Mouse (Mus musculus): ENCODE results near the gene Krt19. TPM values are rescaled to one million over a fixed set of nuclear protein-coding genes. Genes with fewer than 3 reads are reported as not detected.

The Krt19 gene
- 253 and 264 TPM in 2 replicates for polyA plus RNA-seq (2015; fragmentation: Nextera tagmentation; extraction: Ambion mirVana)

- Histone ChIP-seq H3K4me3 (no peak within 1 kb of the TSS), H3K4me2 (no peak within 1 kb of the TSS), H3K36me3 (no peaks in the 10 kb centered on the region), H3K9me3 (no peaks in the 10 kb centered on the region), H3K9ac (no peak within 1 kb of the TSS), H3K4me1 (peaks cover 11% of the 10 kb centered on the region; the same call in 1 of the 2 replicates), H3K27me3 (peaks cover 15% of the 10 kb centered on the region), H3K27ac (no peak within 1 kb of the TSS)
- ATAC-seq (ENCODE audit: borderline replicate concordance, extremely low read depth, low FRiP score, low TSS enrichment), result no peak
- WGBS, result 44% methylated on average over 9 of the region's 9 CpGs
Observed at GRCm38 (mm10) chr11:100148615-100149330, at the start of gene Krt19. Gene Krt19, minus strand, starts transcription at chr11:100148665.

- Histone ChIP-seq H3K4me3 (no peak within 1 kb of the TSS), H3K9me3 (no peaks in the 10 kb centered on the region), H3K4me2 (no peak within 1 kb of the TSS), H3K36me3 (no peaks in the 10 kb centered on the region), H3K9ac (no peak within 1 kb of the TSS), H3K27ac (no peak within 1 kb of the TSS), H3K4me1 (no peaks in the 10 kb centered on the region), H3K27me3 (no peaks in the 10 kb centered on the region)
- no peak for ATAC-seq (ENCODE audit: borderline replicate concordance, extremely low read depth, low FRiP score, low TSS enrichment)
- 28% methylated on average over 9 of the region's 9 CpGs for whole genome bisulfite sequencing
Observed at GRCm38 (mm10) chr11:100192992-100193391, 44.5 kb upstream of the Krt19 start, which contains the start of gene Krt9. Gene Krt9, minus strand, starts transcription at chr11:100193246.

DNA sequence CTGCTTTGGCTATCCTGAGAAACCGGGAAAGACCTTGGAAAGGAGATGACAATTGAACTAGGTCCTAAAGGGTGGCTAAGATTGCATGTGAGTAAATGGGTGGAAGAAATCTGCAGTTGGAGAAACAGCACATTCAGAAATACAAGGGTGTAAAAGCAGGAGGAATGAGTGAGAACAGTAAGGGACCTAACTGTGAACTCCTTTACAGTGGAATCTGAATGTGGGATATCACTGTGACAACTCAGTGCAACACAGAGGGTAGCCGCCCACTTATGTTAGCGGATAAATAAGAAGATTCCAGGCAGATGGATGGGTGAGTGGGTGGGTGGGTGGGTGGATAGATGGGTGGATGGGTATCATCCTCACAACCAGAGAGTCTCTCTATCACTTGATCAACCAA, 43.4 kb upstream of the Krt19 start:
- H3K4me2 ChIP-seq, result no peak overlapping the region
- H3K27ac ChIP-seq, result no peak overlapping the region
- H3K4me1 ChIP-seq, result no peaks in the 10 kb centered on the region
- H3K36me3 ChIP-seq, result no peaks in the 10 kb centered on the region
- no peak overlapping the region for H3K9ac ChIP-seq
- H3K4me3 ChIP-seq, result no peak overlapping the region
- WGBS, result 84% methylated on average over 3 of the region's 3 CpGs
- no peak for ATAC-seq (ENCODE audit: borderline replicate concordance, extremely low read depth, low FRiP score, low TSS enrichment)
- H3K27me3 ChIP-seq, result no peaks in the 10 kb centered on the region
- H3K9me3 ChIP-seq, result no peaks in the 10 kb centered on the region

DNA sequence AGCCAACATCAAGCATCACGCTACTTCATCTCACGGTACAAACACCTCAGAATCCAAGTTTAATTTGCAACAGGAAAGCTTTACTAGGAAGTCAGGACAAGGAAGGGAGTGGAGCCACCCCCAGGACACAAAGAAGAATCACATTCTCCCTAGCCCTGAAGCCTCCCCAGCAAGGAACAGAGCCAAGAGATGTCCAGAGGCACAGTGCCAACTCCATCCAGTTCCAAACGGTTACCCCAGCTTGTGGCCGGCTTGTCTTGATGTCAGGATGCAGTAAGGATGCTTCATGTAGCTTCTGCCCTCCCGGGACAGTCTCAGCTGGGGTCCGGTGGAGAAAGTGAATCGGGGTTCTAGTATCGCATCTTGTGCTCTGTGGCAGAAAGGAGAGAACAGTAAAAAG, 38.3 kb upstream of the Krt19 start:
- Histone ChIP-seq H3K36me3 (no peaks in the 10 kb centered on the region), H3K27me3 (no peaks in the 10 kb centered on the region), H3K4me2 (no peak overlapping the region), H3K27ac (no peak overlapping the region), H3K9me3 (no peaks in the 10 kb centered on the region), H3K4me1 (no peaks in the 10 kb centered on the region), H3K4me3 (no peak overlapping the region), H3K9ac (no peak overlapping the region)
- no peak for ATAC-seq (ENCODE audit: borderline replicate concordance, extremely low read depth, low FRiP score, low TSS enrichment)
- WGBS, result 78% methylated on average over 8 of the region's 8 CpGs

DNA sequence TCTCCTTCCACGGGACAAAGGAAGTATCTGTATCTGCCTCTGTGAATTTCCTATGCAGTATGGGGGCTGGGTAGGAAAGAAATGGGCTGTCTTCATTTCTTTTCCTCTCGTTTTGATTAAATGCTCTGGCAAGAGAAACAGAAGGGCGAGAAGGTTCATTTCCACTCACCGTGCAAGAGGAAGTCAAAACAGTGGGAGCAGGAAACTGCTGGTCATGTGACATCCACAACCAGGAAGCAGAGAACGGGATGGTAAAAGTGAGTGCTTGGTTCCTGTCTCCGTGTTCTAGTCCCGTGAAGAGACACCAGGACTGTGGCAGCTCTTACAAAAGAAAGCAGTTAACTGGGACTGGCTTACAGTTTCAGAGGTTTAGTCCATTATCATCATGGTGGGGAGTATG, 33.3 kb upstream of the Krt19 start:
- ATAC-seq (ENCODE audit: borderline replicate concordance, extremely low read depth, low FRiP score, low TSS enrichment), result no peak

GRCm38 (mm10) chr11:100179260-100179659, 30.8 kb upstream of the Krt19 start:
- no peaks in the 10 kb centered on the region for H3K4me1 ChIP-seq
- ATAC-seq (ENCODE audit: borderline replicate concordance, extremely low read depth, low FRiP score, low TSS enrichment), result no peak
- no peaks in the 10 kb centered on the region for H3K36me3 ChIP-seq
- whole genome bisulfite sequencing, result 20% methylated on average over 3 of the region's 3 CpGs
- H3K9ac ChIP-seq, result no peak overlapping the region
- H3K4me2 ChIP-seq, result no peak overlapping the region
- no peak overlapping the region for H3K4me3 ChIP-seq
- no peak overlapping the region for H3K27ac ChIP-seq
- no peaks in the 10 kb centered on the region for H3K9me3 ChIP-seq
- no peaks in the 10 kb centered on the region for H3K27me3 ChIP-seq

More for the DNA sequence above, 33.3 kb upstream of the Krt19 start:
- 66% methylated on average over 7 of the region's 7 CpGs for WGBS
- Histone ChIP-seq H3K27ac (no peak overlapping the region), H3K9me3 (no peaks in the 10 kb centered on the region), H3K4me3 (no peak overlapping the region), H3K27me3 (no peaks in the 10 kb centered on the region), H3K4me1 (no peaks in the 10 kb centered on the region), H3K4me2 (no peak overlapping the region), H3K36me3 (no peaks in the 10 kb centered on the region), H3K9ac (no peak overlapping the region)

DNA sequence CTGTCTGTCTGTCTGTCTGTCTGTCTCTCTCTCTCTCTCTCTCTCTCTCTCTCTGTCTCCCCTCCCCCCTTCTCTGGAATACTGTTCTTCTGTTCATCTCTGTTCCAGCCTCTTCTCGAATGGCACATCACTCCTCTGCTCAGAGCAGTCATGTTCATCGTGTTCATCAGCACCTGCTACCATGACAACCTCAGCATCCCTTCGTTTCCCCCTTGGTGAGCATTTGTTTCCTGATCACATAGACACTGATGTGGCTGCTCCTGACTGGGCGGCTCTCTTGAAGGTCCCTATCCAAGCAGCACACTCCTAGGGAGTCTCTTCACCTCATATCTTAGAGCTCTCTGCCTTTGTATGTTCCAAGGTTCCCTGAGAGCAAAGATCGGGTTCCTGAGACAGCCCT, 29.8 kb upstream of the Krt19 start:
- Histone ChIP-seq H3K4me3 (no peak overlapping the region), H3K27me3 (no peaks in the 10 kb centered on the region), H3K36me3 (no peaks in the 10 kb centered on the region), H3K4me1 (no peaks in the 10 kb centered on the region), H3K4me2 (no peak overlapping the region), H3K9ac (no peak overlapping the region), H3K27ac (no peak overlapping the region), H3K9me3 (no peaks in the 10 kb centered on the region)
- ATAC-seq (ENCODE audit: borderline replicate concordance, extremely low read depth, low FRiP score, low TSS enrichment), result no peak
- 66% methylated on average over 5 of the region's 5 CpGs for WGBS

GRCm38 (mm10) chr11:100176791-100177190, 28.3 kb upstream of the Krt19 start:
- Histone ChIP-seq H3K27me3 (no peaks in the 10 kb centered on the region), H3K36me3 (no peaks in the 10 kb centered on the region), H3K4me2 (no peak overlapping the region), H3K4me3 (no peak overlapping the region), H3K4me1 (no peaks in the 10 kb centered on the region), H3K9ac (no peak overlapping the region), H3K27ac (no peak overlapping the region), H3K9me3 (no peaks in the 10 kb centered on the region)
- 59% methylated on average over 9 of the region's 9 CpGs for WGBS
- ATAC-seq (ENCODE audit: borderline replicate concordance, extremely low read depth, low FRiP score, low TSS enrichment), result no peak

- Histone ChIP-seq H3K27me3 (no peaks in the 10 kb centered on the region), H3K9me3 (no peaks in the 10 kb centered on the region), H3K9ac (no peak overlapping the region), H3K27ac (peak overlapping the region; percentile 62), H3K4me3 (no peak overlapping the region), H3K4me2 (no peak overlapping the region), H3K4me1 (peaks cover 16% of the 10 kb centered on the region), H3K36me3 (no peaks in the 10 kb centered on the region)
- ATAC-seq (ENCODE audit: borderline replicate concordance, extremely low read depth, low FRiP score, low TSS enrichment), result no peak
- WGBS, result 27% methylated on average over 14 of the region's 14 CpGs
Observed at GRCm38 (mm10) chr11:100168765-100169762, 20.6 kb upstream of the Krt19 start.

DNA sequence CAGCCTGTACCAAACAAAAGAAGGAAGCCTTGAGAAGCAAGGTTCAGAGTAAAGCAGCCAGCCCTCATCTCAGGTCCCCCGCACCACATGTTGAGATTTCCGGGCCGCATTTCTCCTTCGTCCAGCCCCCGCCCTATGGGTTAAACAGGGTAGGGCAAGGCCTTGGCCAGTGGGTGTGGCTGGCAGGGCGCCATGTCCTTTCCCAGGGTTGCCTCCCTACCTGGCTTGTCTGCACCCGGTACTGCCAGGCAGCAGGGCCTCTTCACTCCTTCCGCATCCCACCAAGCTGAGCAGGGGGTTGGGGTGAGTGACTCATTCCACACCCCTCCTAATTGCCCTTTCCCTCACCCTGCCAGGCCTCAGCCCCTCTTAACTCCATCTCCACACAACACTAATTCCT, 19.6 kb upstream of the Krt19 start:
- Histone ChIP-seq H3K9me3 (no peaks in the 10 kb centered on the region), H3K36me3 (no peaks in the 10 kb centered on the region), H3K27ac (peak overlapping the region; percentile 62), H3K9ac (no peak overlapping the region), H3K4me1 (peaks cover 16% of the 10 kb centered on the region), H3K27me3 (no peaks in the 10 kb centered on the region), H3K4me3 (no peak overlapping the region), H3K4me2 (no peak overlapping the region)
- WGBS, result 50% methylated on average over 8 of the region's 8 CpGs
- ATAC-seq (ENCODE audit: borderline replicate concordance, extremely low read depth, low FRiP score, low TSS enrichment), result peak; percentile 71

GRCm38 (mm10) chr11:100164392-100164791, 15.9 kb upstream of the Krt19 start:
- Histone ChIP-seq H3K4me3 (no peak overlapping the region), H3K4me1 (peaks cover 16% of the 10 kb centered on the region), H3K27ac (no peak overlapping the region), H3K36me3 (no peaks in the 10 kb centered on the region), H3K9ac (no peak overlapping the region), H3K4me2 (no peak overlapping the region), H3K9me3 (no peaks in the 10 kb centered on the region), H3K27me3 (no peaks in the 10 kb centered on the region)
- 31% methylated on average over 7 of the region's 7 CpGs for WGBS
- ATAC-seq (ENCODE audit: borderline replicate concordance, extremely low read depth, low FRiP score, low TSS enrichment), result no peak
